Mouse (Mus musculus) gastrocnemius, postnatal 25 days (tissue): ENCODE results near the gene Nppb. TPM values are rescaled to one million over a fixed set of nuclear protein-coding genes. Genes with fewer than 3 reads are reported as not detected.

Experiments used
- DNase-seq: peaks from one replicate; pipeline ENCODE4 v3.0.0; 2022
- long read RNA-seq, 2 experiments: library from polyadenylated mRNA; stranded (forward); transcript quantifications; one replicate each; pipeline ENCODE4 v2.0.0; 2021
- total RNA-seq, 2 experiments: library from RNA; stranded (reverse); gene quantifications; 1 replicate in 1 of 2; 2 replicates in 1 of 2; pipeline ENCODE4 v1.2.3; 2021

Gene Nppb
- total RNA-seq: not detected
- long read RNA-seq, experiment 1: 0 reads
- long read RNA-seq, experiment 2: 0 reads

GRCm38 (mm10) chr4:147985205-147986132 lies at the start of gene Nppb:
Nppb (plus strand) TSS chr4:147985788.
- DNase-seq: no peak

DNA sequence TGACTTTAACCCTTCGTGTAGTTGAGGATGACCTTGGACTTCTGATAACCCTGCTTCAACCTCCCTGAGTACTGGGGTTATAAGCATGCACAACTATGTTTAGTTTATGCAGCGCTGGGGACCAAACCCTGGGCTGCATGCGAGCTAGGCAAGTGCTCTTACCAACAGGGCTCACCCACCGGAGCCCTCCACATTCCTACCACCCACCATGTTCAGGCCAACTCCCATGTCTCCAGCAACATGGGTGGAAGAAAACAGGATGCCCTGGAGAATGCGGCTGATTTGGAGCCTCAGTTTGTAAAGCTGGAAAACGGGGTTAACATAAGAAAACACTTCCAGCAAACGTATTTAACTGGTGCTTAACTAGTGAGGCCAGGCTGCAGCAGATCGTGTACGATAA lies 49.7 kb upstream of the Nppb start:
- DNase-seq: no peak

DNA sequence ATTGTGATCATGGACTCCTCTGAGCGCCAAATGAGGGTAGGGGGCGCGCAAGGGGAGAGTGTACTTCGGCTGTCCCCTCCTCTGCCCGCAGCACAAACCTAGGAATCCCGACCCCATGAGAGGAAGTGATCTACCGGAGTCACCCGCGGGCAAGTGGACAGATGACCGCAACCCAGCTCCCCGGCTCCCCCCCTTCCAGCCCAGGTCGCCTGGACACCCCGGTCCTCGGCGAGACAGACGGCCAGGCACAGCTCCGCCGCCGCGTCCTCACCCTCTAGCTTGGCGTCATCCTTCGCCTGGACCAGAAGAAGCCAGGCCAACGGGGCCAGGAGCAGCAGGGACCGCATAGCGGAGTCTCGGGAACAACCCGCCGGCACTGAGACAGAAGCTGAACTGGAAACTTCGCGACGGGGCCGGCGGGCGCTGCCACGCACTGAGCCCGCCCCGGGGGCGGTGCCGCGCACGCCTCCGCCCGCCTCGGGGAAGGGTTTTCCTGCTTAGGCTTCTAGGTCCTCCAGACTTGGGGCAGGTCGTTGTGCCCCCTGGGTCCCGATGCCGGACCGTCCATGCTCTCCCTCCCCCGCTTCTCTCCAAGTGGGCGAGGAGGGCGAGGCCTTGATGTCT lies 49.1 kb upstream of the Nppb start, which contains the start of gene Plod1:
TSS of gene Plod1 (minus strand) at position 437 of the 624 bp plus-strand sequence.
- peak; percentile 89 for DNase-seq

- no peak for DNase-seq
Measured at GRCm38 (mm10) chr4:147937021-147937420, 48.6 kb upstream of the Nppb start.

DNA sequence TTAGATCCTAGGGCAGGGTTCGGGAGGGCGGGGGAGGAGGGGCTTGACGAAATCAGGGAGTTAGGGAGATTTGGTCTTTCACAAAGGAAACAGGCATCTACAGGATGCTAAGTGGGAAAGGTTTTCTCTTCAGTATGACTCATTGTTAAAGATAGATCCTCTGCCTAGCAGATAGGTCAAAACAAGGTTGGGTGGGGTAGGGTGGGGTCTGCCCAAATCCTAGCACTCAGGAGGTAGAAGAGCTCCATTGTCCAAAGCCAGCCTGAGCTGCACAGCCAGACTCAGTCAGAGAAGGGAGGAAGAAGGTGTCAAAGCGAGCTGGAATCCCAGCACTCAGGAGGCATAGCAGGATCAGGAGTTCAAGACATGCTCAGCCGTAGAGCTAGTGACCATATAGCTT lies 48.1 kb upstream of the Nppb start:
- no peak for DNase-seq

- DNase-seq: peak; percentile 77
Measured at GRCm38 (mm10) chr4:147938148-147939096, 47.2 kb upstream of the Nppb start.

GRCm38 (mm10) chr4:147940111-147940510 lies 45.5 kb upstream of the Nppb start:
- no peak for DNase-seq

- peak; percentile 79 for DNase-seq
Measured at GRCm38 (mm10) chr4:147940576-147941044, 45.0 kb upstream of the Nppb start, which contains the start of gene 2510039O18Rik. 2510039O18Rik (plus strand) TSS chr4:147940895.

DNA sequence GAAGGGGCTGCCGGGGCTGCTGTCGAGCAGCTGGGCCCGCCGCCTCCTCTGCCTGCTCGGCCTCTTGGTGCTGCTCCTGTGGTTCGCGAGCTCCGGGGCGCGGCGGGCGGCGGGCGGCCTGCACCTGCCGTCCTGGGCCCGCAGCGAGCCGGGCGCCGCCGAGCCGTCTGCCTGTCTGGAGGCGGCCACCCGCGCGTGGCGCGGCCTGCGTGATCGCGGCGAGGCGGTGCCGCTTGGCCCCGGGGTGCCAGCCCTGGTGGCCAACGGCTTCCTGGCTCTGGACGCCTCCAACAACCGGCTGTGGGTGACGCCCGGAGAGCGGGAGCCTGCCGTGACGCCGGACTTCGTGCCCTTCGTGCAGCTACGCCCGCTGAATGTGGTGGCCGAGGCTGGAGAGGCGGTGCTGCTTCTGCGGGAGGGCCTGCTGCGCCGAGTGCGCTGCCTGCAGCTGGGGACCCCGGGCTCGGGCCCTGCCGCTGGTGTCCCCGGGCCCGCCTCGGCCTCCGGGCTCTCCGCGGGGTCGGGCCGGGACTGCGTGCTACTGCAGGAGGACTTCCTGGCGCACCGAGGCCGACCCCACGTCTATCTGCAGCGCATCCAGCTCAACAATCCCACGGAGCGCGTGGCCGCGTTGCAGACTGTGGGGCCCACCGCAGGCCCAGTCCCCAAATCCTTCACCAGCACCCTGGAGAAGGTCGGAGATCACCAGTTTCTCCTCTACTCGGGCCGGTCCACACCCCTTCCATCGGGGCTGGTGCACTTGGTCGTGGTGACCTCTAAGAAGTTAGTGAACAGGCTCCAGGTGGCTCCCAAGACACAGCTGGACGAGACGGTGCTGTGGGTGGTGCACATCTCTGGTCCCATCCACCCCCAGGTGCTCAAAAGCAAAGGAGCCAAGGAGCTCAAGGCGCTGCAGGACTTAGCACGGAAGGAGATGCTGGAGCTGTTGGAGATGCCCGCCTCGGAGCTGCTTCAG lies 44.3 kb upstream of the Nppb start:
- DNase-seq: no peak

DNA sequence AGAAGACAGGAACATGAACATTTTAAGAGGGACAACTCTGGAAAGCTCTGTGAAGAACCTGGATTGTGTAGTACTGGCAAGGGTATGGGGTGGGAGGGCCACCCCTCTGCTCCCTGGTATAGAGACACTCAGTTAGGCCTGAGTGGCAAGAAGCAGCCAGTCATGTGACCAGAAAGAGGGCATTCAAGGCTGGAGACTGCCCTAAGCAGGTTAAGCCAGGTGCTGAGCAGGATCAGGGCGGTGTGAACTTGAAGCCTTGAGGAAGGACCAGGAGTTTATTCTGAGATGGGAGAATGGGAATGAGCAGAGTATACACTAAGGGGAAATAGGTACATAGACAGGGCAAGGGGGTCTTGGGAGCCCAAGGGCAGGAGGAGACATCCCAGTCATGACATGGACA lies 42.6 kb upstream of the Nppb start:
- no peak for DNase-seq

GRCm38 (mm10) chr4:147947511-147947910 lies 38.1 kb upstream of the Nppb start:
- DNase-seq: no peak

DNA sequence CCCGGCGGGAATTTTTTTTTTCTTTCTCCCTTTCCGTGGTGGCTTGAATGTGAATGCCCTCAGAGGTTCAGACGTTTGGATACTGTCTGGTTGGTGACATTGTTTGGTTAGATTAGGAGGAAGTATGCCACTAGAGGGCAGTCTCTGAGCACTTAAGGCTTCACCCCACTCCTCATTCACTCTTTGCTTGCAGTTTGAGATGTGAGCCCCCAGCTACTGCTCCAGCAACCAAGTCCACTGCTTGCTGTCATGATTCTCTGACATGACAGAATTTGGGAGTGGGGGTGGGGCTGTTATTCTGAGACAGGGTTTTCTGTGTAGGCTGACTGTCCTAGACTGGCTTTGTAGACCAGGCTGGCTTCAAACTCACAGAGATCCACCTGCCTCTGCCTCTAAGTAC lies 32.0 kb upstream of the Nppb start:
- DNase-seq: peak; percentile 3

DNA sequence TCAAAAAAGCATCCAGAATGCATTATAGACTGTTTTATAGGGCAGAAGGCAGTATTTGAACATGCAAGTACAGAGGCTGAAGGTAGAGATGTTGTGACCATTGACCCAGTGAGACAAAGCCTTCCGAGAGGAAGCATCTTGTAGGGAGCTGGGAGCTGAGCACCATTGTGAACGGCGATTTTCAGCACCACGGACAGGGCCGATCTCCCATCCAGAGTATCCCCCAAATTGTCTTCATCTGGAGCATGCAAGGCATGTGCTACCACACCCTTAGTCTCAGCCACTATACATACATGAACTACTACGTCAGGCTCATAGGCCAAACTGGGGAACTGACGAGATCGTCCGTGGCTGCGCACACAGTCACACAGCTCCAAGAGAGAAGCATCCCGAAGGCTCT lies 28.4 kb upstream of the Nppb start:
- DNase-seq: peak; percentile 2

DNA sequence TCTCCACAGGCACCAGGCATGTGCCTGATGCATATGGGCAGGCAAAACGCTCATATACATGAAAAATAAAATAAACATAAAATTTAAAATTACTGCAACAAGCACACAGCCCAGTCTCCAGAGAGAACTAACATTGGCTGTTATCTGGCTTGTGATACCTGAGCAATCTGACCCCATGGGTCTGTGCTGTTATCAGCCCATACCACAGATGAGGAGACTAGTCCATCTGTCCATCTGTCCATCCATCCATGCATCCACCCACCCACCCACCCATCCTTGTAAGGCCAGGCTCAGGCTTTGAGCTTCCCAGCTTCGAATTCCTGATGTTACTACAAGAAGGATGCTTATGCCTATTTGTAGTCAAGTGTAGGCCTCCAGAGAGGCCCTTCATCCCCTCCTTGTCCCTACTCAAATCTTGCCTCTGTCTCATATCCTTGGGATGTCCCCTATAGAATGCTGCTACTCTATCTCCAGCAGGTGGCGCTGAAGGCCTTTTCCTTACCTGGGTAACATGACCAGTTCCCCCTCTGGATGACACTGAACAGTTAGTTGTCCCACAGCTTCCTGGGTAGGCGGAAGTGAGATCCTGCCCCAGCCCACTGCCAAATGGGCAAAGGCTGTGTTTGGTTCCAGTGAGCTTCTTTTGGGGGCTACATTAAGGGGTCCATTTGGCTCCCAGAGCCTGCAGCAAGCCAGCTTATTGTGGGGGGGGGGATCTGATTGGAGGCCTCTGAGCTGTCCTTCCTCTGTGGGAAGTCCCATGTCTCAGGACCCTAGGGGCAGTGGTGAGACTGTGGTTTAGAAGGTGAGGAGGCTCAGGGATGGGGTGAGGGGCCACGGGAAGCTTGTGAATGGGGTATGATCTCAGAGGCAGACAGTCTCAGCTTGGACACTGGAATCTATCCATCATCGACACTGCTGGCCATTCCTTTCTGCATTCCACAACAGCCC lies 25.4 kb upstream of the Nppb start:
- DNase-seq: no peak

GRCm38 (mm10) chr4:147962781-147963180 lies 22.8 kb upstream of the Nppb start:
- no peak for DNase-seq

DNA sequence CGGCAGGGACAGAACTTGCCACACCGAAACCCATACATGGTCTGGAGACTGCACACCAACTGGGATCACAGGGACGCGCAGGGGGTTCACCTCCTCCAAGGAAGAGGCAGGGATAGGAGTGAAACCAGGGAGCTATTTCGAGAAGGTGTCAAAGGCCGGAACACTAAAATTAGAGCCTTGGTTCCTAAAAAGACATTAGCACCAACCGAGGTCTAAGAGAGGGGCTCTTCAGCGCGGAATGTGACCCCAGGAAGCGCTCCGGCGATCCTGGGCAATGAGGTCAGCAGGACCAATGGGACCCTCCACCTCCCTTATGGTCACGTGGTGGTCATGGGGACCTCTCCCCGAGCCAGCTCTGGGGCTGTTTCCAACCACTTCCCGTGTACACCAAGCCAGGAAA lies 22.0 kb upstream of the Nppb start:
- DNase-seq: no peak

DNA sequence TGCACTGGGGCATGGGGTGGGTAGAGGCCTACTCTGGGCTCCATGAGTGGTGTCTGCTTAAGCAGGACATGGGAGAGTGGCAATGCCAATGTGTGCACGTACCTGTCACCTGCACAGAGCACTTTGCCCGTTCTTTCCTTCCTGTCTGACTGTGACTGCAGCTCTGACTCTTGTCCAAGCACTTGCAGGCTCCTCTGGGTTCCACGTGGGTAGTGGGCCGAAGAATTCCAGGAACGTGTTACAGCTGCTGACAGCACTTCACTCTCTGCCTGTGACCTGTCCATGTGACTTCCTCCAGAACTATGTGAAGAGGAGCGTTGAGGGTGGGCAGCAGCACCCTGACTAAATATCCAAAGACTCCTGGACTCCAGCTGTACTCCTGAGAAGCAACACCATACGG lies 19.9 kb upstream of the Nppb start:
- DNase-seq: peak; percentile 3

DNA sequence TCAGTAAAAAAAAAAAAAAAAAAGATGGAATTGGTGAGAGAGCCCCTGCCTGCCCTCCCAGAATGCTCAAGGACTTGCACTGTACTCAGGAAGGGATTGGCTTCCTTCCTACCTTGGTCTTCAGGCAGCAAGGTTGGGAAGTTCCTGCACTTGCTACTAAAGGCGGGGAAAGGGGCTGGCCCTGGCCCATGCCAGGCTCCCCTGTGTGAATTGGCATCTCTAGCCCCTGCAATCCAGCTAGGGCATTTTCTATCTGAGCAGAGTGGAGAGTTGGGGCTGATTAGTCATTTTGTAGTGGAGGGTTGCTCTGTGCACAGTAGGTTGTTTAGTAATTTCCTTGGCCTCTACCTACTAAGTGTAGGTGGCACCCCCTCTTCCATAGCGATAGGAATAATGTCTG lies 16.8 kb upstream of the Nppb start:
- DNase-seq: no peak

DNA sequence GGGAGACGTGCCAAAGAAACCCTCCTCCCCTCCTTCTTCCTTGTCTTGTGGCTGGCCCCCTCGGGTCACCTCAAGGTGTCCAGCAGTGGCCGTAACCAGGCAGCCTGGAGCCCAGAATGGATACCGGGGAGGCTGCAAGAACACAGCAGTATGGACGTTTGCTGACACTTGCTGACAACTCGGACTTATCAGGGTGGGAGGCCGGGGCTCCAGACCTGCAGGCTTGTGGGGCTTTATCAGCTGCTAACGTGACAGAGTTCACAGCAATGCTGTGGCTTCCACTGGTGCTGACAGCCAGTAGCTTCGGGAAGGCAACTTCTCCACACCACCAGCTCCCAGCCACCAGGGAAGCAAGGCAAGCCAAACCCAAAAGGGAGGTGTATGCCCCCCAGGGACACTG lies 16.3 kb upstream of the Nppb start:
- no peak for DNase-seq

GRCm38 (mm10) chr4:147976237-147976636 lies 9.4 kb upstream of the Nppb start:
- DNase-seq: no peak
